Mouse (Mus musculus): ENCODE results near the gene Atp4b.

DNA sequence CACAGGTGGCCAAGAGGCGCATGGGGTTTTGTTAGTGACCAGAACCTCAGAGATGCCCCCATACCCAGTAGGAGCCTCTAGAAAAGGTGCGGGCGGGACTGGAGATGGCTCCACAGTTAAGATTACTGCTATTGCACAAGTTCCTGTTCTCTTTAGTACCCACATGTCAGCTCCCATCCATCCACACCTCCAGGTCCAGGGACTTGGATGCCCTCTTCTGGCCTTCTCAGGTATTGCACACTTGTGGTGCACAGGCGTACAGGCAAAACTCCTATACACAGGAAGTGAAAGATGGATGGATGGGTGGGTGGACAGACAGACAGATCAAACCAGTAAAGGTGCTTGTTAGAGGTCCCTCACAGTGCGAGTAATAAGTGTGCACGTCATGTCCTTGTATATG, 34.8 kb downstream of the Atp4b start:
- TF ChIP-seq CTCF (IDR thresholded peaks at IDR 0.05; ENCODE audit: borderline replicate concordance, insufficient read depth, low read depth, low read length) (peak; percentile 17; the same call in 1 of the 2 replicates), POLR2A (IDR thresholded peaks at IDR 0.05; ENCODE audit: borderline replicate concordance, insufficient read depth, low read length) (no peak)

All from cerebellum, adult 2 months (tissue).